Mouse (Mus musculus) left cerebral cortex, postnatal 25 days (tissue): ENCODE measurements at regions not wholly inside any gene's neighbourhood (a gene's known extent, or its start where the extent isn't known, plus 50 kb on each side); places are given as distances from the start of the nearest gene placed in this dataset.
A peak's percentile ranks its signal among the peaks of the same experiment; 100 is the strongest.

Experiments used
- DNase-seq, 2 experiments: peaks; one replicate each; pipeline ENCODE4 v3.0.0; 2022; ENCODE audit warnings: low spot score in 2 of 2, mixed read lengths in 1 of 2
- intact Hi-C: fragments of 180-260 bp; cut with DNase I; formaldehyde crosslinking; loops from one replicate; pipeline ENCODE4 v1.15.1; 2025

DNA sequence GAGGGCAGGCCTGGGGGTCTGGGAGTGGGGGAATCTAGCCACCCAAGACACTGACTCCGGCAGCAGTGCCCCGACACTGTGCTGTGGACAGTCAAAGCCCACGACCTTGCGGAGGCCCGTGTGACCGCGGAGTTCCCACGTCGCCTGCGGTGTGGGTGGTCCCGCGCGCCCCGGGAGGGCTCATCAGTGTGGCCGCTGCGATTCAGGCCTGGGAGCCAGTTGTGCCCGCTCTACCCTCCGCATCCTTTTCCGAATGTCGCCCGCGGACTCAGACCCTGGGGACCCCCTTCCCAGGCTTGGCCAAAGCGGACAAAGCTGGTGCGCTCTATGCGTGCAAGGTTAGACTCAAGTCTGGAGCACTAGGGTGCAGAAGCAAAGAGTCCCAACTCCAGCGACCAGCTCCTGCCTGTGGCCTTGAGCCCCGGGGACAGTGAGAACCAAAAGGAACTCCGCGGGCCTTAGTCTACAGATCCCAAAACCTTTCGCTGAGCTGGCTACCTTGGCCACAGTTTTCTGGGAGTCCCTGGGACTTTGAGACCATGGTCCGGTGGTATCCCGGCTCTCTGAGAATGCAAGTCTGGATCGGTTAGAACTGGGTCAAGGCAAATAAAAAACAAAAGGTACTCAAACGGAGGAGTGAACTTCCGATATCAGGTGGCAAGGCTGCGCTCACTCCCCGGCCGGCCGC, 90.1 kb upstream of the Dio3 start:
- intact Hi-C loops: no loop called here

DNA sequence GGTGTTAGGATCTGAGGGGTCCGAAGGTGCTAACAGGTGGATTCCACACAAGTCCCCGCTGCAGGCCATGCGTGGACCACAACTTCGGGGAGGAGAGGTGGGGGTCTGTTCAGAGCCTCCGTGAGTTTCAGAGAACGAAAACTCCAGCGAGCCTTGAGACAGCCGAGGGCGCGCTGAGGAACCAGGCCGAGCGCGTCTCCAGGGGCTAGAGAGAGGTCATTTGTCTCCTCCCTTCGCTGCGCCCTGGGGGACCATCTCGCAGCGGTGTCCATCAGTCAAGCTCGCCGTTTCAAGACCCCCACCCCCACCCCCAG, 89.6 kb upstream of the Dio3 start:
- DNase-seq: no peak
- intact Hi-C loops: no loop called here

More for the DNA sequence above, 90.1 kb upstream of the Dio3 start:
- DNase-seq: no peak

DNA sequence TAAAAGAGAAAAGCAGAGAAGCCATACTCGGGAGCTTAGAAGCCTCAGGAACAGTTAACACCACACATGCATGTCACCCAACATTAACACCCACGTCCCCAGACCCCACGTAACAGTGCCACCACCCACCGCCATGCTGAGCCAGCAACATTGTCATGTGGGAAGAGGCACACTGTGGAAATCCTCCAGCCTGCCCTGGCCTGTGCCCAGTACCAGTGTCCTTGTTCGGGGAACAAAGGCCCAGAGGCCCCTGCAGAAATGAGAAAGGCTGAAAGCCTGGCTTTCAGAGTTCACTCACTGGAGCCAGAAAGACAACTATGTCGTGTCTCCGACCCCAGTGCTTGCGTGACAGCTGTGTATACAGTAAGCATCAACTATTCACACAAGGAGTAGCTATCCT, 86.7 kb upstream of the Dio3 start:
- intact Hi-C loops: no loop called here
- no peak for DNase-seq

DNA sequence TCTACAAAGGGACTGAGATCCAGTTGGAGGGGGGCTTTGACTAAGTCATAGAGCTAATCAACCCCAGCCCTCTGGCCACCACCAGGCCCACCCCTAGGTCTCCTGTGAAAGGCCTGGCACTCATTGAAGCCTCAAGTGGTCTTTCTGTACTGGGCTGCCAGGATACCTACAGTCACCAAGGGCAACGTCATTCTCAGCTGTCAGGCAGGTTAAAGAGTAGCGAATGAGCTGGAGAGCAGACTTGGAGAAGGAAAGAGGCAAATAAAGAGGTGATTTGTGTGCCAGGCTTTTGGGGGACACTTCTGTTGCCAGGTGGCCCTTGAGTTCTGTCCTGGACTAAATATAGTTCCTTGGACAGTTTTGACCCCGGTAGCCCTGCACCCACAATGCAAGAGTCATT, 81.5 kb upstream of the Dio3 start:
- no peak for DNase-seq
- intact Hi-C loops: no loop called here

DNA sequence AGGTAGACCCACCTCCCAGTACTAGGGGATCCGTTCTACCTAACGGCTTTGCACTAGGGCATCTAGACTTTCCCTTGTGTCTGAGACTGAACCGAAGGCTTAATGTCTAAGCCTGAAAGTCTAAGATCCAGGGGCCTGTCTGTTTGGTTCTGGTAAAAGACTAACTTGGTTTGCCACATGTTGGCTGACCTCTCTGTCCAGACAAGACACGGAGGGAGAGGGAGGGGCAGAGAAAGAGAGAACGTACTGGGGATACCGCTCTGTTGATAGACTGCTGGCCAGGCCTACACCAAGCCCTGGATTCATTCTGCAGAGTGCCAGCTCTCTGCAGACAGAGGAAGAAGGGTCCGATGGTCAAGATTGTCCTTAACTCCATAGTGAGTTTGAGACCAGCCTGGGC, 78.4 kb upstream of the Dio3 start:
- intact Hi-C loops: no loop called here
- DNase-seq: no peak

DNA sequence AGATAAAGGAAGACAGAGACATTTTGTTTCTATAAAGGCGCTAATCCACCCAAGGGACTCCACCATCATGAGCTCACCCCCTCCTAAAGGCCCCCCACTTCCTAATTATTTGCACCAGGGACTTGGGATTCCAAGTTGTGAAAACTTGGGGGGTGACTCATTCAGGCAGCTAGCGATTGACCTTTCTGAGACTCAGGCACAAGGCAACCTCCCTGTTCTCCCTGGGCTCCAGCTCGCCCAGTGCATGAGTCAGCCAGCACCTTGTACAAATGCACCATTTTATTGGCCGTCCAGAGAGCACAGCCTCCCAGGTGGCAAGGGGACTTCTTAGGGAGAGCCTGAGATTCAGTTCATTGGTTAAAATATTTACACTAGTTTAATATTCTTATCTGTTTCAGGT, 78.0 kb upstream of the Dio3 start:
- intact Hi-C loops: no loop called here
- no peak for DNase-seq

DNA sequence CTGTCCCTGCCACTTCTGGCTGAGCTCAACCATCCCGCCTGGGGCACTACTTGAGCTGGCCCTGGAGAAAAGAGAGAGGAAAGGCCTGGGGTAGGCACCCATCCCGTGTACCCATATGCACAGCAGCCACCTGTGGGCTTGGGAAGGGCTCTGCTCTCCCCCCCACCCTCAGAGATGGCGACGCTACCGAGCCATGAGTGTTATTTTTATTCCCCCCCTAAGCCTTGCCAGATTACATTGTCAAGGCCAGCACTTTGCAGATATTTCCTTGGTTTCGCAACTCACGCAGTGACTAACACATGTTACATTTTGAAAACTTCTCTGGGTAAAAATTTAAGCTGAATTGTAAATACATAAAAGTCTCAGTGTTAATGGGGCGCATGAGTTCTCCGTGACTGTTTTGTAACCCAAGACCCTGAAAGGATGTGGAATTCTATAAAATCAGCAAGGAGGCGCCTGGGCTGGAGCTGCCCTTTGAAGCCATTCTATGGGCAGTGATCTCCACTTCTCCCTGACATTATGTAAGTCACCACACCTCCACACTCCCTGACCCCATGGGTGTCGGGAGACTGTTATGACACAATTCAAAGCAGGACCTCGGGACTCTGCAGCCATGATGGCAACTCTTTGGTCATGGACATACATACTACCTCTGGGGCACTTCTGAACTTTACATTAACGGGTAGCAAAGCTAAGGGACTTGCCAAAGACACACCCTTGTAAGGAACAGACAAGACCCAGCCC, 75.4 kb upstream of the Dio3 start:
- DNase-seq: peak in 1 of 2 experiments; percentile 14
- intact Hi-C loops: no loop called here

DNA sequence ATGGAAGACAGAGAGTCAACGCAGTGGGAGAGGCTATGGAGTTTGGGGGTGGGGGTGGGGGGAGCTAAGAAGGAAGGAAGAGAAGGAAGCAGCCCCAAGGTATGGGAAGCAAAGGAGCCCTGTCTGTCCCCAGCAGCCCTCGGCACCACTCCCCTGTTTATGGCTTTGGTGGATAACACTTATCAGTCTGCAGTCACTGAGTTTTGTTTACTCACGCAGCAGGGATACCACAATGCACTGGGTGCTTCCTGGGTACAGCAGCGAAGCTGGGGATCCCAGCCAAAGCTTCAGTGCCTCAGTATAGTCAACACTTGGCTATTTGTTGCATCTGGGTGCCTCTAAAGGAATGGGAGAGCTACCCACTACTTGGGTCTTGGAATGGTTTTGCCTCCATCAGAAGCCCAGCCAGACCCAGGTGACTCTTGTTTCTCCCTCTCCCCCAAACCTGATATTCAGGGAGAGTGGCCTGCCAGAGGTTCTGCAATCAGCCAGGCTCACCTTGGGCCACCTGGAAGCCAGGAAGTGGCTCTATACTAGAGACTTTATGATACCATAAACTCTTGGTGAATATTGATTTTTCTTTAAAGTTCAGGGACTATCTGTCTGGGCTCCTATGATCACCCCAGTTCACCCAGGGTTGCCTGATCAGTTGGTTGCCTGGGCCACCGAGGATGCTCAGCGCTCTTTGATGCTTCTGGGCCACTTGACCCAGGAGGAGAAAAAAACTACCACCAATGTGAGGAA, 74.5 kb upstream of the Dio3 start:
- intact Hi-C loops: no loop called here
- no peak for DNase-seq

DNA sequence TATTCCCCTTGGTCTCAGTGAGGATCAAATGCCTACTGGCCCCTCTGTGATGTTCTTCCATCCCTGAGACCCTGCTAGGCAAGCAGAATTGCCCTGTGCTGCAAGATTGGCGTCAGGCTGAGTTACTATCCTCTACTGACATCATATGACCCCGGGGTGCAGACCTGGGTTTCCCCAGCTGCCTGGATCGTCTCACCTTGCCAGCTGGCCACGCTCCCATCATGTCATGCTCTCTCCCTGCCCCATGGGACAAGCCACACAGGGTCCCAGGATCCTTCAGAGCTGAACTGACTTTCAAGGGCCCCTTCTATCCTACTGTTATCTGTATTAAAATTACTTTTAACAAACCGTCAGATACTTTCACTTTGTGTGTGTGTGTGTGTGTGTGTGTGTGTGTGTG, 72.6 kb upstream of the Dio3 start:
- no peak for DNase-seq
- intact Hi-C loops: no loop called here

DNA sequence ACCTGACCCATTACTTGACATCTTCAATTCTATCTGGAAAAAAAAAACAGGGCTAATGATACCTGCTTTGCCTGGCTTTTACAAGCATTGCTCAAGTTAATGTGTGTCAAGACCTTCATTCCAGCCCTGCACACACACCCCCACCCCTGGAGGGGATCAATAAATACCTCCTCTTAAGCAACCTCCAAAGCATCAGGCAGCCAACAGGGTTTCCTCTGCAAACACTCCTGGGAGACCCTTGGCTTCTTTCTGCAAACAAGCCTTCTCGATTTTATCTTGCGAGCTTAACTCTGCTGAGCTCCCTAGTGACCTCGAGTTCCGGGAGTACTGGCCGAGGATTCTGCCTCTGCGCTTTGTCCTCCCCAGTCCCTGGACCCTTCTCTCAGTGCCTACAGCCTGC, 72.1 kb upstream of the Dio3 start:
- no peak for DNase-seq

DNA sequence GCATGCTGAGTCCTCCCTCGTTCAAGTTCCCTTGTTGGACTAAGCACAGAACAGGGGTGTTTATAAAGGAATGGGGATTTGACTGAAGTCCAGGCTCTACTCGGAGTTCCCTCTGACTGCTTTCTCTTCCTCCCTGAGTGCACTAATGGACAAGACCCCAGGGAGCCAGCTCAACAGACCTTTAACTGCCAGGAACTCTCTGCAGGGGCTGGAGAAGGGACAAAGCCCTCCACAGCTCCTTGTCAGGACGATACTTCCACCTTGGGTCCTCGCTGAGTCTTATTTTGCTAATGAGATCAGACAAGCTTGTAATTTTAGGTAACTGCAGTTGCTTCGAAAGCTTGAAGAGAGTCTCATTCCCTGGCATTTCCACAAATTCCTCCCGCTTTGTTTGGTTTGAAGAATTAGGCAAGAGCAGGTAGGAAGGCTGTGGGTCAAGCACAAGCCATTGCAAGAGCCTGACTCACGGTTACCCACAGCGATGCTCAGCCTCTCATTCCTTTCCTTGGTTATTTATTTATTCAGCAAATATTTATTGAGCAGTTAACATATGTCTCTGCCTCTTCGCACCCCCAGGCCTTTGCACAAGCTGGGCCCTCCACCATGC, 71.5 kb upstream of the Dio3 start:
- DNase-seq: no peak
- intact Hi-C loops: no loop called here

More for the DNA sequence above, 72.1 kb upstream of the Dio3 start:
- intact Hi-C loops: no loop called here

DNA sequence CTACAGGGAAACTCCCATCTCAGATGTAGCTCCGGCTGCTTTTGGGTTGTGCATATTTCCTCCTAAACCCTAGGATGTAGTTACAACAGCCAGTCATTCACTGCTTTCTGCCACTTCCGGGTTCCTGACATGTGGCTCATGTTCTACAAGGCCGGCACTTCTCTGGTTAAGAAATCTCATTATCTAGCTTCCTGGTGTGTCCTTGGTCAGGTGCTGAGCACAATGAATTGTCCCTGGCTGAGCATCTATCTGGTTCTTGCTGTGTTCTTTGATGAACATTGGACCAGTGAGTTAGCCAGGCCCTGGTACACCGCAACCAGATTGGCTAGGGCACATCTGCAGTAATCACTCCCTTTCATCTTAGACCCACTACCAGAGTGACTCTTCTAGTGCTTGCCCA, 66.2 kb upstream of the Dio3 start:
- no peak for DNase-seq
- intact Hi-C loops: no loop called here

DNA sequence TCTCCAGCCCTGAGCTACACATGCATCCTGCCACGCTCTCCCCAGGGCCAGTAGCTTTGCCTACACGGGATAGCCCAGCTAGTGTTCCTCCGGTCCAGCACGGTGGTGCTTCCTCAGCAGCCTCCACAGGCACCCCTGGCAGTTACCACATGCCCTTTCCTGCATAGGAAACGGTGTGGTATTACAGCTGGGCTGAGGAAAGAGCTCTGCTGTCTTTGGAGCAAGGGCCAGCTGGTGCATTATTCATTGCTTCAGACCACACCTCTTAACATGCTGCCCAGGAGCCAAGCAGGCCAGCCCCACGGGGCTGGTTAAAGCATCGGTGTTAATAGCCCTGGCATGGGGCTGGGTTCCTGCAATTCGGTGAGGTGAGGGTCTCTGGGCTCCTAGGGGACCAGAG, 64.0 kb upstream of the Dio3 start:
- no peak for DNase-seq
- intact Hi-C loops: no loop called here

DNA sequence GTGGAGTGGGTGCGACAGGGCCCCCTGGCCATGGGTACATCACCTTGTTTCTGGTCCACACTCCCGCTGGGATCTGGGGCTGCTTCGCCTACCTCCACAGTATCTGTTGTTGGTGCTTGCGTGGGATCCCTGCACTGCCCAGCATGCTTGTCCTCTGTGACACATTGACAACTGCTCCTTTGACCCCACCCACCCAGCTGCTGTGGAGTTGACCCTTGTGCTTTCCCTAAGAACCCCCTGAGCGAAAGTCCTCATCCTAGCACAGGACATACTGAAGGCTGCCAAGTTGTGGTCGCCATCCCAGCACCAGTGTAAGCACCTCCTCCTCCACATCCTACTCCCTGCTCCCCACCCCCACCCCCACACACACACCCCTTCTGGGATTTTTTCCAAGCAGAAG, 63.6 kb upstream of the Dio3 start:
- intact Hi-C loops: no loop called here
- no peak for DNase-seq

DNA sequence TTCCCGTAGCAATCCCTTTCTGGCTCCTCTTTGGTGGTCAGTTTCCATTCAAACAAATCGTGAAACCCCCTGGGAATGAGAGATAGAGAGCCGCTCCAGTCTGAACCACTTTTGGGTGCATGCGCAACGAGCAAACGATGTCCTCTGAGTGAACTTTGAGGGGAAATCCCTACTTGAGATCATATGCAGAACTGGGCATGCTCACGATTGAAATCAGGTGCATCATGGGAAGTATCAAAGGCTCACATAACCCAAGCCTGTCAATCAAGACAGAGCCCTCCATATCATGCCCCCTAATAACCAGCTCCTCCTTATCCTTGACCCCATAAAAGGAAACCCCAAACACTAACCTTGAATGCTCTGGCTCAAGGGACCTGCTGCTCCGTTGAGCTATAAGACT, 59.1 kb upstream of the Dio3 start:
- DNase-seq: no peak
- intact Hi-C loops: no loop called here

DNA sequence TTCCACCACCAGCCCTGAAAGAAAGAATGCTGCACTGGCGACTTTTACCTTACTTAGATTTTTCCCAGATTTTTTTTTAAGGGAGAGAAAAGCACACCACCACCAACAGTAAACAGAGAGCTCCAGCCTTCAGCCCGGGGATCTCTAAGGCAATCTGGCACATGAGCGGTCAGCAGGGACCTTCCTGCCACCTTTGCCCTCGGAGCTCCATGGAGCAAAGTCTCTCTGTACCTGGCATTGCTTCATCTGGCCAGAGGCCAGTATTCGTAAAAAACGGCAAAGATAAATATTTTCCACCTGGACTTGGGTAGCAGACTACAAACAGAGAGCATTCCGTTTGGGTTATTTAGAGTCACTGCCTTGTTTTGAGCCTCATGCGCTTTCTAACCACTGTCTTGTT, 58.4 kb upstream of the Dio3 start:
- intact Hi-C loops: no loop called here
- no peak for DNase-seq

DNA sequence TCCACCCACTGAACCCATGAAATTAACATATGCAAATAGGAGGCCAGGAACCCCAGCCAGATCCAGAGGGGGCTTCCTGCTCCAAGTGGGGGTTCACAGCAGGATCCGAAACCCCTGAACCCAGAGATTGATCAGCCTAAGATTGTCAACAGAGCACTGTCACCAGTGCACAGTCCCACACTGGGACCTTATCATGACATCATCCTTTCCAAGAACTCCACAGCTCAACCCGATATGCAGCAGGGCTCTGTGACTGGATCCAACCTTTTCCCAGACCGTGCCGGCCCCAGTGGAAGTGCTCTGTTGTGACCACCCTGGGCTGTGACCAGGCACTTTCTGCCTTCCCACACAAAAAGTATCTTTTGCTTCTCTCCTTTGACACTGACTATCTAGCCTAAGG, 57.7 kb upstream of the Dio3 start:
- intact Hi-C loops: no loop called here
- no peak for DNase-seq

DNA sequence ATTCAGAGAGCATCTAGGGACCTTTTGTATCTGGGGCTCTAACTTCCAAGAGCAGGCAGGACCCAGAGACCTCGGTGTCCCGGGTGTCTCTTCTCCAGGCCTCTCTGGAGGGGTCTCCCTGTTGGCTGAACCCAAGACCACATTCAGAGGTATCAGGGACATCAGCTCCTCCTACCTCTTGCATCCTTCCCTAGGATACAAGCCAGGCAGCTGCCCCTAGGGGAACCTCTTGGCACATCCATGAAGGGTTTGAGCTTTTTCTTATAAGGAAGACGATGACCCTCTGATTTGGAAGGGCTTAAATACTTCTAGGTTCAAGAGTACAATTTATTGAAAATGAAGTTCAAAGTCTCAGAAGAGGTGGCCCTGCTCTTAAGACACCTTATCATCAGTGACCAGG, 57.2 kb upstream of the Dio3 start:
- intact Hi-C loops: no loop called here

DNA sequence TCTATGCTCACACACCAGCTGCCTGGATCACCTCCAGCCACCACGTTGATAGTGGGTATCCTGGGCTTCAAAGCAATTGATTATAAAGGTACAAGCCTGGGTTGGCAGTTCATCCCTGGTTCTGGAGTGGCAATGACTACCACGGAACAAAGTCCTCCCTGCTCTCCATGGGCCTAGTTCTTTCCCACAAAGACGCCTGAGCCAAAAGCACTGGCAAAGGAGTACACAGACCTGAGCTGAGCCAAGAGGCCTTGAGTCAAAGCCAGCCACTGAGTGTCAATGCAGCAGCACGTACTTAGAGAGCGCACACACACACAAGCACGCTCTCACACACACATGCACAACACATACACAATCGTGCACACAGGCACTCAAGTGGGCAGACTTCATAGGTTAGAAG, 54.6 kb upstream of the Dio3 start:
- intact Hi-C loops: no loop called here
- no peak for DNase-seq

More for the DNA sequence above, 57.2 kb upstream of the Dio3 start:
- DNase-seq: no peak

DNA sequence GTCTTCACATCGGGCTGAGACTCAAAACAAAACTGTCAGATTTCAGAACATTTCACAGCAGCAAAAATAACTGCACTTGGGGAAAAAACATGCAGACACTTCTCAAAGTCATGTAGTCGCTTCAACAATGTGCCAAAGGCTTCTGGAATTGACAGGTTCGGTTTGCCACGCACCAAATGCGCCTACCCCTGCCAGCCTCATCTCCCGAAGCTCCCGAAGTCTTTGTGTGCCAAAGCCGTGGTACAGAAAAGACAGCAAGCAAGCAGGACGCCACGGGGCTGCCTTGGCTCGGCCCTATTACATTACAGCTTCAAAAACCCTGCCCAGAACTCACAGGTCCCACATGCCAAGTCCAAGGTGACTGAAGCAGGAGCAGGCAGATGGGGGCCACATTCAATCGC, 50.9 kb upstream of the Dio3 start:
- peak; percentile 49 to 85 for DNase-seq
- intact Hi-C loops: no loop called here
